Mouse (Mus musculus): ENCODE data around the gene Arhgap21.

Gene Arhgap21

DNA sequence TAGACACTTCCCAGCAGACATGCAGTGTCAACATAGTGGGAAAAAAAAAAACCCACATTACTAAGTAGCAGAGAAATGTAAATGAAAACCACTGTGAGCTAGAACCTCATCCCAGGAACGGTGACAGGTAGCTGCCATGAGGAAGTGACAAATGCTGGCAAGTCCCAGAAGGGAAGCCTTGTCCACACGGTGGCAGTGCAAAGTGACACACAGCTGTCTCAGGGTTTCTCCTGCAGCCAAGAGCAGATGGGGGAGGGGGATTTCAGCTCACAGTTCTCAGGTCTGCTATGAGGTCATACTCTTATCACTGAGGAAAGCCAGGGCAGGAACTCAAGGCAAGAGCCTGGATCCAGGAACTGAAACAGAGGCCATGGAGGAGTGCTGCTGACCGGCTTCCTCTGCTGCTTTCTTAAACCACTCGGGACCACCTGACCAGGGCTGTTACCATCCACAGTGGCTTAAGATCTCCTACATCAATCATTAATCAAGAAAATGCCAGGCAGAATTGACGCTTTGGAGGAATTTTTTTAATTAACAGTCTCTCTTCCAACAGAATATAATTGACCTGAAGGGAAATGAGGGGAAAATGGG, 74.5 kb downstream of the Arhgap21 start:
- no peak for DNase-seq (ENCODE audit: low spot score)

DNA sequence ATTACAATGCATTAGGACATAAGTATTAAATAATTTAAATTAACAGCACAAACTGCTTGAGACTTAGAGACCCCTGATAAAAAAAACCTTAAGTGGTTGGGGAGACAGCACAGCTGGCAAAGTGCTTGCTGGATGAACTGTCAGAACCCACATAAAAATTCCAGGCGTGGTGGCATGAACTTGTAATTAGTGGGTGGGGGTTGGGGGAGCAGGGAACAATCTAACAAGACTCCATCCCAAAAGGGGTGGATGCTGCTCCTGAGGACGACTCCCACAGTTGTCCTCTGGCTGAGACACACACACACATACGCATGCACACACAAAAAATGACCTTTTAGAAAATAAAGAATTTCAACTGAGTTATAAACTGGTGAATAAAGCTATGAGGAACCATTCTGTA, 79.9 kb downstream of the Arhgap21 start:
- DNase-seq (ENCODE audit: low spot score), result no peak

DNA sequence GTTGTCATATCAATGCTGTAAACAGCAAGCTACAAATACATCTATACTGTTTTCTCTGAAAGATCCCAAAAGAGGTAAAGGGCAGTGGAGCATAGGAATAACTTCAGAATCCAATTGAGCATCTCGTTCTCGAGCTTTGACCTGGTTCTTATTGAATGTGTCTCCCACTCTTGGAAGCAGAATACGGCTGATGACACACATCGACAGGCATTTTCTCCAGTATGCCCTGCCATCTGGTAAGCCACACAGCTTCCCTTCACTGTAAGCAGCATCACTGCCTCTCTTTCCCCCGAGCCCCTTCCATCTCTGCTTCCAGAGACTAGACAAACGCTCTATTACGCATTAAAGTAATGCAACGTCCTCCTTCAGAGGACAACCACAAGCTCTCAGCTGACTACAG, 85.4 kb downstream of the Arhgap21 start:
- DNase-seq (ENCODE audit: low spot score), result no peak

DNA sequence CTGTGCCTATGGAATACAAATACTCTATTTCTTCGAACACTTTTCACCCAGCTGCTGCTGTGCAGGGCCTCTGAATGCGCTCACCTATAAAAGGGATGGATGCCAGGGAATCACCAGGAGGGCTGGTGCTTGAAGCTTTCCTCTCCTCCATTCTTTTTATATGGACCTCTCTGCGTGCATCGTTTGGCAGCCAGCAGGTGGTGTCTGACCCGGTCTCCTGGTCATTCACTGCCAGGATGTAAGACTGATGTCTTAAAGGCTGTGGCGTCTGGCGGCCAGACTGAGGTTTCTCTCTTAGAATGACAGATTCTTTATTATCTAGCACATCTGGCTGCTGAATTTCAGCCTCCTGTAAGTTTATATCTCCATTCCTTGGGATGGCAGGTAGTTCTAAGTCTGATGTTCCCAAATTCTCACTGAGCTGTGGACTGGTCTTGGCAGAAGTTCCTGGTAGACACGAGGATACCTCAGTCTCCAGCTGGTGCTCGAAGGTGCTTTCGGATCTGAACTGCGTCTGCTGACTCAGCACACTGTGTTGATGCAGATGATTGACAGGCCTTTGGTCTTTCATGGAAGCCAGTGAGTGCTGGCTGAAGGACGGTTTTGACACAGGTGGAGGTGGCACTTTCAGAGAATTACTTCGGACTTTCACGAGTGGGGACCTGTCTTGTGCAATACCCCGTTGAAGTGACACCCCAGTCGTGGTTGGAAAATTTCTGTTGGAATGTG, 88.6 kb downstream of the Arhgap21 start:
- no peak for DNase-seq (ENCODE audit: low spot score)

DNA sequence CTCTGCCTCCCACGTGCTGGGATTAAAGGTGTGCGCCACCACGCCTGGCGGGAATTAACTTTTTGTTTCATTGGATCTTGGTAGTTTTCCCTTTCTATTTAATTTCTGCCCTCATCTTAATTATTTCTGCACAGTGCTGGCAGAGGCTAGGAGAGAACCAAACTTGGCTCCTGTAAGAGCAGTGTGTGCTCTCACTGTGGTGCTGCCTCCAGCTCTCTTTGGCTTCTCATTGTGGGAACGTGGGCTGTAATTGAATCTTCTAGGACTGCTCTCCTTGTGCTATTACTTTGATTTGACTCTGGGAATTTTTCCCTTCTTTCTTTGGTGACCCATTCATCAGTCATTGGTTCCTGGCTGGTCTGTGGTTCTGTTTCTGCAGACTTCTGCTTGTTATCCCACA, 94.1 kb downstream of the Arhgap21 start:
- no peak for DNase-seq (ENCODE audit: low spot score)

DNA sequence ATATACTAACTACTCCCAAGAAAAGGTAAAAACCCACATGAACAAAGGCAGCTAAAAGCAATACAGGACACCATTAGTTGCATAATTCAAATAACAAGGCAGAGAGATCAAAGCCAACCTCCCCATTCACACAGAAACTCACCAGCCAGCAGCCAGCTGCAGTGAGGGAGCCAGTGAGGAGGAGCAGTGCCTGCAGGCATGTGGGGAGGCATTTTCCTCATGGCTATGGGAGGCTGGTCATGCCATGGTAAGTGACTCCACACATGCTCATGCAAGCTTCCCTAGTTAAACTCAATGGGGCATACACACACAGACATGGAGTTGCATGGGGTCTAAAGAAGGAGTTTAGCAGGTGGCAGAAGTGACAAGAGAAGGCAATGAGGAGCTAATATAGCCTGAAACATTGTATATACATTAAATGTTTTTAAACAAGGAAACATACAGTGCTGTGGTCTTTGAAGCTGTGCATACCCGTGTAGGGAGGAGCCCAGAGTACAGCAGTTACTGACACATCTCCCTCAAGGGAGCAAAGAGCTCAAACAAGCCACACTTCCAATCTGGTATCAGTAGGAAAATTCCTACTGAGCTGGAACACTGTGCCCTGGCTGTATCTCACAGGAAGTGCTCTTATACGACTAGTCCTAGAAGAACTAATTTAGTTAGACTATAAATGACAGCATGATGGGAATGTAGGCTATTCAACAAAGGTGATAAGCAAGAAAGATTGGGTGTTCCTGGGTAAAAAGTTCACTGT, 99.3 kb downstream of the Arhgap21 start:
- DNase-seq (ENCODE audit: low spot score), result no peak

- DNase-seq (ENCODE audit: low spot score), result no peak
Observed at GRCm38 (mm10) chr2:20868052-20868451, 100.6 kb downstream of the Arhgap21 start.

DNA sequence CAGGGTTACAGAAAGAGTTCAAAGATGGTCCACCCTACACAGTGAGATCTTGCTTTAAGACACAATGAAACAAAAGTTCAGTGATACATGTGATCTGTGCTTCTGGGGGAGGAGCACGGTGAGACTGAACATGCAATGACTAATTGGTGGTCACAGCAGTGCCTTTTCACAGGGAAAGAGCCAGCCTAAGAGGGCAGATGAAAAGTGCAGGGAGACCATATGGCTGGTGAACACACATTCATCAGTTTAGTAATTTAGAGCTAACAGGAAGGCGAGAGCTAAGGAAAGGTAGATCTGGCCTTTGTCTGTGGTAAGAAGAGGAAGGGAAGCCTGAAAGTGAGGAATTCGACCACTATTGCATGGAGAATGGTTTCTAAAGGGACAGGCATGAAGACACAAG, 102.9 kb downstream of the Arhgap21 start:
- no peak for DNase-seq (ENCODE audit: low spot score)

GRCm38 (mm10) chr2:20864569-20864968, 104.1 kb downstream of the Arhgap21 start:
- DNase-seq (ENCODE audit: low spot score), result no peak

DNA sequence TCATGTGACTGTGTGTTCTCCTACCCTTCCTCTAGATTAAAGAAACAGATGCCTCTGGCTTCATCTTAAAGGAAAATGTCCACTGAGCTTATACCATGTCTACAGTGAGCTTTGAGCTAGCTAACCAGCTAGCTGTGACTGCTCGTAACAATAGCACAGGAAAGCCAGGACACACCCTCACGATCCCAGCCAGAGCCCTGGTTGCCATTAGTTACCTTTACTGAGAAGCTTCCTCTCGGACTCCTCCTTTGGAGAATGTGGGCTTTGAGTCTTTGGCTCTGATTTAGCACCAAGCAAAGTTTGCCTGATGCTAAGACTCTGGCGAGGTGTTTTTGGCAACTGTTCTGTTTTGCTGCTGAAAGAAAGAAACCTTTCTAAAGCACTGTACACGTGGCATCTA, 107.9 kb downstream of the Arhgap21 start:
- no peak for DNase-seq (ENCODE audit: low spot score)

GRCm38 (mm10) chr2:20849346-20849745, 119.3 kb downstream of the Arhgap21 start:
- DNase-seq (ENCODE audit: low spot score), result no peak

GRCm38 (mm10) chr2:20831608-20832406, 136.9 kb downstream of the Arhgap21 start:
- no peak for DNase-seq (ENCODE audit: low spot score)

- no peak for DNase-seq (ENCODE audit: low spot score)
Observed at GRCm38 (mm10) chr2:20830882-20831281, 137.8 kb downstream of the Arhgap21 start.

DNA sequence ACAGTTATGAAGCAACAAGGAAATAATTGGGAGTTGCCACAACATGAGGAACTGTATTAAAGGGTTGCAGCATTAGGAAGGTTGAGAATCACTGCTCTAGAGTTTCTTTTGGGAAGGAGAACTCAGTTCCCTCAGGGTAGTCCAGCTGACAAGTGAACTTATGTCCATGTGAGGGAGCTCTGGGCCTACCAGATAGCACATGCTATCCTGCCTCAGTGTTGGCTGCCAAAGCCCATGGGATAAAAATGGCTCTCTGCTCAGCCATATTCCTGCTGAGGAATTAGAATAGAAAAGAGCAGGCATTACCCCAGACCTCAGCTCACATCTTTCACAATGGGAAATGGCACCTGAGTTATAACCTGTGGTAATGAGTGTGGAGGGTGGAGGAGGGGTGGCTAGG, 142.4 kb downstream of the Arhgap21 start:
- DNase-seq (ENCODE audit: low spot score), result no peak

- no peak for DNase-seq (ENCODE audit: low spot score)
Observed at GRCm38 (mm10) chr2:20818226-20818625, 150.5 kb downstream of the Arhgap21 start.

GRCm38 (mm10) chr2:20813986-20814385, 154.7 kb downstream of the Arhgap21 start:
- no peak for DNase-seq (ENCODE audit: low spot score)

DNA sequence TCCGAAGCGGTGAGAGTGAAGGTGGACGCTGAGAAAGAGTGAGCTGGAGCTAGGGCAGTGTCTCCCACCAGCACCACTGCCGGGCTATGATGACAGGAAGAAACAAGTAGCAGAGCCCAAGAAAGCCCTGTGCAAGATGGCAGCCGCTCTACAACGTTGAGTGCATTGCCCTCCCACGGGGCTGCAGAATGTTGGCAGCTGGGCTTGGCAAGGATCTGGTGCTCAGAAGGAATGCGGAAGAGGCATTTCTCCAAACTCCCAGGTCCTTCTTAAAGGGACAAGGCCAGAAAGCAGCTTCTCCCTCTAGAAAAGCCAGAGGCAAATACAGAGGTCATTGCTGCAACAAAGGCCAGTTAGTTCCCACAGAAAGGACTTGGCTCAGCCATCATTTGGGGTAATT, 157.2 kb downstream of the Arhgap21 start:
- no peak for DNase-seq (ENCODE audit: low spot score)

- no peak for DNase-seq (ENCODE audit: low spot score)
Observed at GRCm38 (mm10) chr2:20801236-20801890, 167.3 kb downstream of the Arhgap21 start.
